Mouse (Mus musculus): ENCODE measurements at regions not wholly inside any gene's neighbourhood (a gene's known extent, or its start where the extent isn't known, plus 50 kb on each side); places are given as distances from the start of the nearest gene placed in this dataset.

- H3K9ac ChIP-seq (ENCODE audit: low read length): no peak overlapping the region
- H3K4me3 ChIP-seq (ENCODE audit: low read depth, low read length): no peak overlapping the region
- ATAC-seq (ENCODE audit: insufficient number of reproducible peaks, low FRiP score, low TSS enrichment, low read depth) (no peak), DNase-seq (ENCODE audit: low spot score) (no peak)
- no peak overlapping the region for H3K4me2 ChIP-seq (ENCODE audit: low read depth, severe bottlenecking)
- H3K4me1 ChIP-seq (ENCODE audit: control insufficient read depth, insufficient read depth, low read length): no peaks in the 10 kb centered on the region
- no peaks in the 10 kb centered on the region for H3K27me3 ChIP-seq (ENCODE audit: control insufficient read depth, insufficient read depth, low read length)
- H3K9me3 ChIP-seq (ENCODE audit: control insufficient read depth, low read length): no peaks in the 10 kb centered on the region
- H3K27ac ChIP-seq (replicated peaks; ENCODE audit: low read depth, low read length): no peak overlapping the region
- H3K36me3 ChIP-seq (ENCODE audit: control insufficient read depth, insufficient read depth, low read length): no peaks in the 10 kb centered on the region
Measured at GRCm38 (mm10) chr4:26273754-26274153, 72.9 kb downstream of the Manea start.

- 85% methylated on average over 1 of the region's 1 CpGs for WGBS
- H3K9me3 ChIP-seq (ENCODE audit: control insufficient read depth, low read length): no peaks in the 10 kb centered on the region
- no peak overlapping the region for H3K4me2 ChIP-seq (ENCODE audit: low read depth, severe bottlenecking)
- H3K36me3 ChIP-seq (ENCODE audit: control insufficient read depth, insufficient read depth, low read length): no peaks in the 10 kb centered on the region
- H3K27ac ChIP-seq (replicated peaks; ENCODE audit: low read depth, low read length): no peak overlapping the region
- no peak overlapping the region for H3K9ac ChIP-seq (ENCODE audit: low read length)
- no peaks in the 10 kb centered on the region for H3K27me3 ChIP-seq (ENCODE audit: control insufficient read depth, insufficient read depth, low read length)
- no peaks in the 10 kb centered on the region for H3K4me1 ChIP-seq (ENCODE audit: control insufficient read depth, insufficient read depth, low read length)
- ATAC-seq (ENCODE audit: insufficient number of reproducible peaks, low FRiP score, low TSS enrichment, low read depth) (no peak), DNase-seq (ENCODE audit: low spot score) (no peak)
- H3K4me3 ChIP-seq (ENCODE audit: low read depth, low read length): no peak overlapping the region
Measured at GRCm38 (mm10) chr4:26259230-26260029, 87.3 kb downstream of the Manea start.

- Histone ChIP-seq H3K9me3 (ENCODE audit: control insufficient read depth, low read length) (no peaks in the 10 kb centered on the region), H3K4me2 (ENCODE audit: low read depth, severe bottlenecking) (no peak overlapping the region), H3K4me1 (ENCODE audit: control insufficient read depth, insufficient read depth, low read length) (no peaks in the 10 kb centered on the region), H3K4me3 (ENCODE audit: low read depth, low read length) (no peak overlapping the region), H3K27ac (replicated peaks; ENCODE audit: low read depth, low read length) (no peak overlapping the region), H3K36me3 (ENCODE audit: control insufficient read depth, insufficient read depth, low read length) (no peaks in the 10 kb centered on the region), H3K27me3 (ENCODE audit: control insufficient read depth, insufficient read depth, low read length) (no peaks in the 10 kb centered on the region), H3K9ac (ENCODE audit: low read length) (no peak overlapping the region)
- WGBS: 75% methylated on average over 3 of the region's 3 CpGs
- DNase-seq (ENCODE audit: low spot score): no peak
- no peak for ATAC-seq (ENCODE audit: insufficient number of reproducible peaks, low FRiP score, low TSS enrichment, low read depth)
Measured at GRCm38 (mm10) chr4:26255889-26256288, 90.8 kb downstream of the Manea start.

DNA sequence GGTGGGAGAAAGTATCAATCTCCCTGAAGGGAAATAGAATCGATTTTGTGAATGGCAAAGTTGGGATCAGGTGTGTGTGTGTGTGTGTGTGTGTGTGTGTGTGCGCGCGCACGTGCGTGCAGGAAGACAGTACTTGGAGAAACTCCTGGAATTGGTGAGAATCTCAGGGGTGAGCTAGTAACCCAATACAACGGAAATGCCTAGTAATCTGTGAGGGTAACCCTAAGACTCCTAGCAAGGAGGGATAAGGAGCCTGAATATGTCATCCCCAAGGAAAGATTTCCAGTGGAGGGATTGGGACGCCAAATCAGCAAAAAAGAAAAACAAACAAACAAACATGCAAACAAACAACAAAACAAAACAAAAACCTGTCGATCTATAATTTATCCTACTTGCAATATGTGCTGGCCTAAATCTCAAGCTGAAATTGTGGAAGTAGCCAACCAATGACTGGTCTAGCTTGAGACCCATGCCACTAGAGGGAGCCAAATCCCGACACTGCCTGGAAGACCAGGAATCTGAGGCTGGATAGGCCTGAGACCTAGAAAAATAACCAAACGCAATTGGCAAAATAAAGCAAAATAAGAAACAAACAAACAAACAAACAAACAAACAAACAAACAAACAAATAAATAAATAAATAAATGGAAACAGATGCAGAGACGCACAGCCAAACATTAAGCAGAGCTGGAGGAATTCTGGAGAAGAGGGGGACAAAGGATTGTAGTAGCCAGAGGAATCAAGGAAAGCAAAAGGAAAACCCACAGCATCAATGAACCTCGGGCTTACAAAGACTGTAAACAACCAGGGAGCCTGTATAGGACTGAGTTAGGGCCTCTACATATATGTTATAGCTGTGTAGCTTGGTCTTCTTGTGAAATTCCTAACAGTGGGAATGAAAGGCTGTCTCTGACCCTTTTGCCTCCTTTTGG lies 98.5 kb downstream of the Manea start:
- Histone ChIP-seq H3K27ac (replicated peaks; ENCODE audit: low read depth, low read length) (no peak overlapping the region), H3K4me3 (ENCODE audit: low read depth, low read length) (no peak overlapping the region), H3K4me2 (ENCODE audit: low read depth, severe bottlenecking) (no peak overlapping the region), H3K27me3 (ENCODE audit: control insufficient read depth, insufficient read depth, low read length) (no peaks in the 10 kb centered on the region), H3K9ac (ENCODE audit: low read length) (no peak overlapping the region), H3K9me3 (ENCODE audit: control insufficient read depth, low read length) (no peaks in the 10 kb centered on the region), H3K4me1 (ENCODE audit: control insufficient read depth, insufficient read depth, low read length) (no peaks in the 10 kb centered on the region), H3K36me3 (ENCODE audit: control insufficient read depth, insufficient read depth, low read length) (no peaks in the 10 kb centered on the region)
- DNase-seq (ENCODE audit: low spot score) (peak; percentile 85), ATAC-seq (ENCODE audit: insufficient number of reproducible peaks, low FRiP score, low TSS enrichment, low read depth) (no peak; the same call in 1 of the 2 replicates)
- 65% methylated on average over 13 of the region's 13 CpGs for WGBS

- DNase-seq (ENCODE audit: low spot score) (no peak), ATAC-seq (ENCODE audit: insufficient number of reproducible peaks, low FRiP score, low TSS enrichment, low read depth) (no peak)
- no peak overlapping the region for H3K4me2 ChIP-seq (ENCODE audit: low read depth, severe bottlenecking)
- no peak overlapping the region for H3K9ac ChIP-seq (ENCODE audit: low read length)
- no peaks in the 10 kb centered on the region for H3K4me1 ChIP-seq (ENCODE audit: control insufficient read depth, insufficient read depth, low read length)
- H3K4me3 ChIP-seq (ENCODE audit: low read depth, low read length): no peak overlapping the region
- WGBS: 81% methylated on average over 1 of the region's 1 CpGs
- no peaks in the 10 kb centered on the region for H3K27me3 ChIP-seq (ENCODE audit: control insufficient read depth, insufficient read depth, low read length)
- no peaks in the 10 kb centered on the region for H3K9me3 ChIP-seq (ENCODE audit: control insufficient read depth, low read length)
- no peaks in the 10 kb centered on the region for H3K36me3 ChIP-seq (ENCODE audit: control insufficient read depth, insufficient read depth, low read length)
- H3K27ac ChIP-seq (replicated peaks; ENCODE audit: low read depth, low read length): no peak overlapping the region
Measured at GRCm38 (mm10) chr4:26223267-26223666, 123.4 kb downstream of the Manea start.

Measured in limb, embryonic 11.5 days (tissue).